Mouse (Mus musculus): ENCODE measurements around the gene Hdac7.

Gene Hdac7

GRCm38 (mm10) chr15:97743961-97744525 lies 100.3 kb downstream of the Hdac7 start:
- DNase-seq = peak in 1 of 2 experiments; percentile 51

GRCm38 (mm10) chr15:97743210-97743609 lies 101.1 kb downstream of the Hdac7 start:
- peak in 1 of 2 experiments; percentile 65 for DNase-seq

Data from kidney, postnatal 36 days (tissue).